ENCODE assay signal across 9 mouse cellular contexts in the genomic region with DNA sequence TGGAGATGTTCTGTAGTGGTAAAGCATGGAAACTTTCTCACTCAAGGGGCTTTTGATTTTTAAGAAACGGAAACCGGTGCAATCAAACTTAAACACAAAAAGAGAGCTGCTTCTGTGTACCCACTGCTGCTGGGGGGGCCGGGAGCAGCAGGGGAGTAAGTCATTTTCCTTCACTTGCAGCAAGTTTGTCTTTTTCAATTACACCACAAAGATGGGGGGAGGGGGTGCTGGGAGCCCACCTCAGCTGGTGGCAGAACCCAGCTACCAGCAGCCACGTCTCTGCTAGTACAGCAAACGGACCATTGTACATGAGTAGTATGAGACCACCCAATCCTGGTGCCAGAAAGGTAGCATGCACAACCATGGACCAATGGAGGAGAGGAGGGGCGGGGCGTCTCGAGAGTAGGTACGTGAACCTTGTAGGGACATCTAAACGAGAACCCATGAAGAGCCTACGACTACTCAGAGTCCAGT.
DNase-seq lines count a peak whose midpoint lies in the region; ATAC-seq lines count a peak whose summit lies in the region.
"Had no signal": no experiment of that assay in that cellular context is flagged by ENCODE, and none has a peak within 500 bp of the region (broad histone marks: within the 10 kb centered on the region; RNA-seq: fewer than 3 reads in every experiment).

No protein-coding gene starts in this region.

- H3K4me1 ChIP-seq in embryonic facial prominence, embryonic 12.5 days, result peaks cover 10% of the 10 kb centered on the region
- H3K4me1 ChIP-seq in embryonic facial prominence, embryonic 10.5 days, result peaks cover 14% of the 10 kb centered on the region; the same call in 1 of the 2 replicates
- H3K4me1 ChIP-seq in midbrain, embryonic 16.5 days (ENCODE audit: control insufficient read depth, insufficient read depth, low read length), result no peaks in the 10 kb centered on the region

- H3K27me3 ChIP-seq in embryonic facial prominence, embryonic 12.5 days, result no peaks in the 10 kb centered on the region
- no peaks in the 10 kb centered on the region for H3K27me3 ChIP-seq in embryonic facial prominence, embryonic 10.5 days (replicated peaks; ENCODE audit: low read depth, poor library complexity, severe bottlenecking)
- H3K27me3 ChIP-seq in midbrain, embryonic 16.5 days (ENCODE audit: control insufficient read depth, insufficient read depth, low read depth, low read length), result no peaks in the 10 kb centered on the region

- H3K36me3 ChIP-seq in embryonic facial prominence, embryonic 12.5 days, result no peaks in the 10 kb centered on the region
- no peaks in the 10 kb centered on the region for H3K36me3 ChIP-seq in embryonic facial prominence, embryonic 10.5 days (replicated peaks)
- no peaks in the 10 kb centered on the region for H3K36me3 ChIP-seq in midbrain, embryonic 16.5 days (ENCODE audit: control insufficient read depth, insufficient read depth, low read length)

- 62% methylated on average over 11 of the region's 11 CpGs for WGBS in embryonic facial prominence, embryonic 12.5 days
- 66% methylated on average over 11 of the region's 11 CpGs for WGBS in embryonic facial prominence, embryonic 10.5 days
- 72% methylated on average over 11 of the region's 11 CpGs for WGBS in midbrain, embryonic 16.5 days

- no peaks in the 10 kb centered on the region for H3K9me3 ChIP-seq in embryonic facial prominence, embryonic 12.5 days
- no peaks in the 10 kb centered on the region for H3K9me3 ChIP-seq in embryonic facial prominence, embryonic 10.5 days
- H3K9me3 ChIP-seq in midbrain, embryonic 16.5 days (replicated peaks; ENCODE audit: control insufficient read depth, low read length, poor library complexity, severe bottlenecking), result no peaks in the 10 kb centered on the region

- H3K4me2 ChIP-seq in embryonic facial prominence, embryonic 12.5 days (replicated peaks), result peak overlapping the region; percentile 23; the same call in 1 of the 2 replicates
- H3K4me2 ChIP-seq in midbrain, embryonic 16.5 days (ENCODE audit: low read length), result peak overlapping the region; percentile 10; the same call in 1 of the 2 replicates

- ATAC-seq in embryonic facial prominence, embryonic 12.5 days (ENCODE audit: insufficient number of reproducible peaks, insufficient read depth, low FRiP score, low TSS enrichment), result no peak
- no peak for ATAC-seq in midbrain, embryonic 16.5 days

- H3K4me3 ChIP-seq in embryonic facial prominence, embryonic 12.5 days, result no peak overlapping the region
- no peak overlapping the region for H3K4me3 ChIP-seq in embryonic facial prominence, embryonic 10.5 days
- no peak overlapping the region for H3K4me3 ChIP-seq in midbrain, embryonic 16.5 days (ENCODE audit: low read depth, low read length)
- H3K4me3 ChIP-seq: myocyte had no signal

- no peak overlapping the region for H3K9ac ChIP-seq in embryonic facial prominence, embryonic 12.5 days
- H3K9ac ChIP-seq in midbrain, embryonic 16.5 days (ENCODE audit: low read depth, low read length), result no peak overlapping the region

- no peak for DNase-seq in embryonic facial prominence, embryonic 10.5 days (ENCODE audit: low spot score)
- peak; percentile 71 for DNase-seq in lung, postnatal 36 days
- no peak for DNase-seq in lung, postnatal 10 days
- peak; percentile 76 for DNase-seq in thymus, postnatal 25 days
- DNase-seq in cerebellum, postnatal 10 days, result no peak
- no peak for DNase-seq in ovary, postnatal 36 days (ENCODE audit: low spot score)

- no peak overlapping the region for H3K27ac ChIP-seq in embryonic facial prominence, embryonic 12.5 days
- no peak overlapping the region for H3K27ac ChIP-seq in embryonic facial prominence, embryonic 10.5 days (replicated peaks)
- no peak overlapping the region for H3K27ac ChIP-seq in midbrain, embryonic 16.5 days (ENCODE audit: low read length)

Comparison
In these comparisons a context has a peak if more than half of its experiments do, and no peak if none do; other contexts are left out.
1. DNase-seq: peak in lung, postnatal 36 days (single experiment) and thymus, postnatal 25 days (single experiment); none in embryonic facial prominence, embryonic 10.5 days (single experiment), lung, postnatal 10 days (single experiment), cerebellum, postnatal 10 days (0 of 2) and ovary, postnatal 36 days (single experiment).